Mouse (Mus musculus) olfactory bulb, adult 2 months (tissue): ENCODE results near the gene Sh2d2a. TPM values are rescaled to one million over a fixed set of nuclear protein-coding genes. Genes with fewer than 3 reads are reported as not detected.
"Not testable (repeated sequence)": the region's sequence is repeated elsewhere in the genome, so short reads cannot be mapped to it uniquely, and the experiment has no call there.

ENCODE experiments used
- H3K27ac ChIP-seq: fragments of 200-500 bp; 2 replicates; pipeline ENCODE4 v1.5.1; 2012; ENCODE audit warnings: low read depth, low read length; ENCODE audit not compliant: insufficient read depth
- H3K4me1 ChIP-seq: fragments of 200-500 bp; 2 replicates; pipeline ENCODE4 v1.6.1; 2012; ENCODE audit warnings: low read length; ENCODE audit not compliant: control insufficient read depth, insufficient read depth
- H3K4me3 ChIP-seq: fragments of 200-500 bp; 2 replicates; pipeline ENCODE4 v1.5.1; 2012; ENCODE audit warnings: mild to moderate bottlenecking, low read depth, low read length, moderate library complexity; ENCODE audit not compliant: insufficient read depth
- CTCF ChIP-seq: fragments of 200-500 bp; IDR thresholded peaks from 2 replicates; pipeline ENCODE4 v1.5.1; 2012; ENCODE audit warnings: low read depth, mild to moderate bottlenecking, low read length, moderate library complexity; ENCODE audit not compliant: insufficient read depth
- POLR2A ChIP-seq: fragments of 200-500 bp; IDR thresholded peaks from 2 replicates; pipeline ENCODE4 v1.6.1; 2012; ENCODE audit warnings: mild to moderate bottlenecking, low read depth, low read length, moderate library complexity; ENCODE audit not compliant: insufficient read depth
- WGBS: fragments of 180-500 bp; shearing (Covaris S2); methylation state at CpG from one replicate; pipeline ENCODE4 v1.1.7; 2018; 5-methylcytosine and 5-hydroxymethylcytosine counted together
- polyA plus RNA-seq: library from polyadenylated mRNA; stranded (reverse); fragments of >200 nt; gene quantifications from 2 replicates; pipeline ENCODE4 v1.2.4, GENCODE M21; 2012; ENCODE audit warnings: low replicate concordance; ENCODE audit not compliant: missing spikeins, insufficient read depth, insufficient read length

The Sh2d2a gene
- polyA plus RNA-seq, 1 experiment = not detected

DNA sequence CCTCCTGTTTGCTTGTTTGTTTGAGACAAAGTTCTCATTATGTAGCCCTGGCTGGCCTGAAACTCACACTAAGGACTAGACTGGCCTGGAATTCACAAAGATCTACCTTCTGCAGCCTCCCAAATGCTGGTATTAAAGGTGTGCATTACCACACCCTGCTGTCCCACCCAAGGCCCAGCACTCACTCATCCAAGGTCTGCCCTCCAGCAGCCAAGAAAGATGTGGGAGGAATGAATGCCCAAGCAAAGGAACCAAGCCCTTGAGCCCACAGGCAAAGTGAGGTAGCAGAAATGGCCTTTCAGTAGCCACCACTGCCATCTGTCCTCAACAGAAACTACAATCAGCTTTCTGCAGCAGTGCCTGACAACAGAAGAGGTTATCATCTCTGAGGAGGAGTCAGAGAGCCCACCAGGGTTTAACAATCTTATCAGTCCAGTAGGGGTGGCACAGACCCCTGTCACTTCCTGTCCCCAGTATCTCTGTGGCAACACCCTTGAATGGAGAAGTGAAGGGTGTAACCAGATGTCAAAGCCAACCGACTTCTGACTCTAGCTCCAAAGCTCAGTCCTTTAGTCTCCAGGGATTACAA, 54.6 kb downstream of the Sh2d2a start:
- no peak for TF ChIP-seq POLR2A
- no peak for TF ChIP-seq CTCF
- Histone ChIP-seq H3K4me3 (no peak overlapping the region), H3K27ac (no peak overlapping the region), H3K4me1 (no peaks in the 10 kb centered on the region)
- 74% methylated on average over 1 of the region's 1 CpGs for WGBS

DNA sequence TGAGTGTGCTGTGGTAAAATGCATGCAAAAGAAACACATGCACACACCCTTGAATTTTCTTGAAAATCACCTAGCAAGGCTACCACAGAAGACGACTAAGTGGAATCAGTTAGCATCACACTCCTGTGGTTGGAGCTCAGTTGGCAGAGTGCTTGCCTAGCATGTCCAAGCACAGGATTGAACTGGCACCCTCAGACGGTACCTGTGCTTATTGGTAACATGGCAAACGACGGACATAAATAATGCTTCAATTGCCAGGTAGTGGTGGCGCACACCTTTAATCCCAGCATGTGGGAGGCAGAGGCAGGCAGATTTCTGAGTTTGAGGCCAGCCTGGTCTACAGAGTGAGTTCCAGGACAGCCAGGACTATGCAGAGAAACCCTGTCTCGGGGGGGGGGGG, 55.4 kb downstream of the Sh2d2a start:
- not testable (repeated sequence) for H3K27ac ChIP-seq, H3K4me1 ChIP-seq, H3K4me3 ChIP-seq
- WGBS = 81% methylated on average over 6 of the region's 6 CpGs

DNA sequence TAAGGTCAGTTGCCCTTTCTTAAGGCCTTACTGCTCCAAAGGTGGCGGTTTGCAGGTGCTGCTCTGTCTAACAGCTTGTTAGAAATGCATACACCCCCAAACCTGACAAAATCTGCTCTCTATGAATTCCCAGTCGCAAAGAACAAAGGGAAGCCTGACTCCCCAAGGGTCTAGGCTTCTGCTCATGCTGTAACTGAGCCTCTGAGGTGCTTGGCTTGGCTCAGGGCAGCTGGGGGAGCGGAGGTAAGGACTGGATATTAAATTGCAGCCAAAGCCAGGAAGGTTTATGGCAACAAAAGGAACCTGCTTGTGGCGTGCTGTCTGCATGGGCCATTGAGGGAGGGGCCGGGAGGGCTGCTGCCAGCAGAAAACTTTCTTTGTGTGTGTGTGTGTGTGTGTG, 57.3 kb downstream of the Sh2d2a start:
- 49% methylated on average over 5 of the region's 5 CpGs for WGBS
- Histone ChIP-seq H3K4me3 (no peak overlapping the region), H3K4me1 (peaks cover 6% of the 10 kb centered on the region), H3K27ac (no peak overlapping the region)
- TF ChIP-seq POLR2A (no peak), CTCF (no peak)

Other genes with a start within 250 kb of the Sh2d2a start
- not detected in 2 replicates for gene Arhgef11, start 229.2 kb upstream of the Sh2d2a start, polyA plus RNA-seq
- not detected in 2 replicates for gene Lrrc71, start 98.1 kb upstream of the Sh2d2a start, polyA plus RNA-seq
- not detected in 2 replicates for gene Ntrk1, start 51.6 kb upstream of the Sh2d2a start, polyA plus RNA-seq
- not detected in 2 replicates for gene Insrr, start 49.8 kb upstream of the Sh2d2a start, polyA plus RNA-seq
- not detected in 2 replicates for gene Pear1, start 22.4 kb upstream of the Sh2d2a start, polyA plus RNA-seq
- gene Prcc, start 38.9 kb downstream of the Sh2d2a start, polyA plus RNA-seq = not detected in 2 replicates
- 549 TPM in 1 of 2 replicates, not detected in the other for gene Hdgf, start 59.6 kb downstream of the Sh2d2a start, polyA plus RNA-seq
- not detected in 2 replicates for gene Mrpl24, start 72.8 kb downstream of the Sh2d2a start, polyA plus RNA-seq
- gene Isg20l2, start 83.6 kb downstream of the Sh2d2a start, polyA plus RNA-seq = not detected in 2 replicates
- not detected in 2 replicates for gene Rrnad1, start 84.0 kb downstream of the Sh2d2a start, polyA plus RNA-seq
- gene Crabp2, start 101.9 kb downstream of the Sh2d2a start, polyA plus RNA-seq = not detected in 2 replicates
- gene Nes, start 124.3 kb downstream of the Sh2d2a start, polyA plus RNA-seq = not detected in 2 replicates
- gene Bcan, start 153.5 kb downstream of the Sh2d2a start, polyA plus RNA-seq = not detected in 2 replicates
- gene Hapln2, start 180.8 kb downstream of the Sh2d2a start, polyA plus RNA-seq = not detected in 2 replicates
- not detected in 2 replicates for gene Gpatch4, start 196.4 kb downstream of the Sh2d2a start, polyA plus RNA-seq
- gene Naxe, start 211.7 kb downstream of the Sh2d2a start, polyA plus RNA-seq = not detected in 2 replicates
- not detected in 2 replicates for gene Ttc24, start 231.5 kb downstream of the Sh2d2a start, polyA plus RNA-seq
- gene Iqgap3, start 235.2 kb downstream of the Sh2d2a start, polyA plus RNA-seq = not detected in 2 replicates